ENCODE assay signal across 24 mouse cellular contexts in genomic region chr13:52953779-52954553, GRCm38 (mm10).
"Had no signal": no experiment of that assay in that cellular context is flagged by ENCODE, and none has a peak within 500 bp of the region (broad histone marks: within the 10 kb centered on the region; RNA-seq: fewer than 3 reads in every experiment).

No protein-coding gene starts in this region.

- H3K27me3 ChIP-seq: heart, embryonic 13.5 days; heart, embryonic 15.5 days; hindbrain, embryonic 13.5 days; hindbrain, embryonic 15.5 days; limb, embryonic 12.5 days had no signal

- H3K9me3 ChIP-seq: heart, embryonic 13.5 days; heart, embryonic 15.5 days; hindbrain, embryonic 15.5 days; limb, embryonic 10.5 days; limb, embryonic 12.5 days had no signal

- H3K9ac ChIP-seq: heart, embryonic 13.5 days; heart, embryonic 15.5 days; hindbrain, embryonic 13.5 days; hindbrain, embryonic 15.5 days; limb, embryonic 12.5 days; liver, embryonic 14.5 days had no signal

- H3K4me1 ChIP-seq: heart, embryonic 13.5 days; heart, embryonic 15.5 days; hindbrain, embryonic 13.5 days; hindbrain, embryonic 15.5 days; limb, embryonic 10.5 days; limb, embryonic 12.5 days had no signal

- H3K4me2 ChIP-seq: heart, embryonic 11.5 days; heart, embryonic 13.5 days; heart, embryonic 15.5 days; hindbrain, embryonic 13.5 days; hindbrain, embryonic 15.5 days; limb, embryonic 12.5 days had no signal

- H3K27ac ChIP-seq: heart, adult 2 months; heart, embryonic 13.5 days; heart, embryonic 15.5 days; hindbrain, embryonic 13.5 days; hindbrain, embryonic 15.5 days; hindbrain, postnatal 0 days; layer of hippocampus, adult 2 months; left cerebral cortex, adult 2 months; limb, embryonic 10.5 days; limb, embryonic 12.5 days; liver, embryonic 14.5 days had no signal

- H3K36me3 ChIP-seq: heart, embryonic 13.5 days; heart, embryonic 15.5 days; hindbrain, embryonic 13.5 days; hindbrain, embryonic 15.5 days; limb, embryonic 10.5 days; limb, embryonic 12.5 days had no signal

- H3K4me3 ChIP-seq: heart, adult 2 months; heart, embryonic 13.5 days; heart, embryonic 15.5 days; hindbrain, embryonic 13.5 days; hindbrain, embryonic 15.5 days; layer of hippocampus, adult 2 months; left cerebral cortex, adult 2 months; limb, embryonic 10.5 days; limb, embryonic 12.5 days had no signal

- DNase-seq: gastrocnemius, postnatal 14 days; gastrocnemius, postnatal 36 days; heart, adult 11 months; heart, adult 2 months; heart, postnatal 14 days; heart, postnatal 36 days; kidney, adult 11 months; kidney, adult 2 months; kidney, postnatal 10 days; kidney, postnatal 25 days; kidney, postnatal 4 days; liver had no signal

- ATAC-seq: hindbrain, postnatal 0 days; intestine, embryonic 16.5 days had no signal
